Mouse (Mus musculus) adrenal gland, postnatal 25 days (tissue): Measurements from ENCODE around the gene Gsta3. TPM values are rescaled to one million over a fixed set of nuclear protein-coding genes. Genes with fewer than 3 reads are reported as not detected.
A peak's percentile ranks its signal among the peaks of the same experiment; 100 is the strongest.
"Not testable (repeated sequence)": the region's sequence is repeated elsewhere in the genome, so short reads cannot be mapped to it uniquely, and the experiment has no call there.

Source experiments
- DNase-seq: peaks from one replicate; pipeline ENCODE4 v3.0.0; 2021; ENCODE audit warnings: mixed read lengths
- total RNA-seq: library from RNA; stranded (reverse); gene quantifications from 2 replicates; pipeline ENCODE4 v1.2.3, GENCODE M21; 2021

Gene Gsta3
- total RNA-seq, 1 experiment from 2014 or later: 76.6 TPM

GRCm38 (mm10) chr1:21253303-21253650 lies 12.9 kb downstream of the Gsta3 start:
- no peak for DNase-seq

GRCm38 (mm10) chr1:21253856-21254255 lies 13.5 kb downstream of the Gsta3 start:
- no peak for DNase-seq

DNA sequence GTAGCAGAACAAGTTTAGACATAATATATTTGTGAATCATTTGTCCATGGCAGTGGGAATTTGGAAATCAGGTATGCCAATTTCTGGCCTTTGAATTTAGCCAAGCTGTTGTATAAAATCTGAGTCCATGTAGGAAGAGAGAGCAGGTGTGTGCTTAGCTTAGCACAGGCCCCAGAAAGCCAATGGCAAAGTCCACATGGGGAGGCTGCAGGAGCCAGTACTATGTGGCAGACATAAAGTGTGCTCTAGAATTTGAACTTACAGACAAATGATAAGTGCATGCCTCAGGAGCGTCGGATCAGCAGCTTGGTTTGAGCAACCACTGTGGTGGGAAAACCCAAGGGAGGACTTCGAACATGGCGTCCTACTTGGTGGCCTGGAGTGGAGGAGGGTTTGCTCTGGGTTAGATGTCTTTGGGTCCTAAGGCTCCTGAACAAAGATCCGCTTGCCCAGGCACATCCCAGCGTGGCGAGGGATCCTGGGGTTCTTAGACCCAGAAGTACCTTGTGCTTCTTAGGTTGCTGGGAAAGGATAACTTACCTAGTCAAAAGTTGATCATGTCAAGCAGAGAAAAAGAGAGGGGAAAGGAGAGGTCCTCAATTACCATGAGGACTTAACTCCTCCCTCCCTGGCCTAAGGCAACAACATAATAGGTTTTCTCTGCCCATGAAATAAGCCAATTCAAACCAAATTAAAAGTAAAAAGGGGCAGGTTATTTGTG lies 15.4 kb downstream of the Gsta3 start:
- DNase-seq: no peak

DNA sequence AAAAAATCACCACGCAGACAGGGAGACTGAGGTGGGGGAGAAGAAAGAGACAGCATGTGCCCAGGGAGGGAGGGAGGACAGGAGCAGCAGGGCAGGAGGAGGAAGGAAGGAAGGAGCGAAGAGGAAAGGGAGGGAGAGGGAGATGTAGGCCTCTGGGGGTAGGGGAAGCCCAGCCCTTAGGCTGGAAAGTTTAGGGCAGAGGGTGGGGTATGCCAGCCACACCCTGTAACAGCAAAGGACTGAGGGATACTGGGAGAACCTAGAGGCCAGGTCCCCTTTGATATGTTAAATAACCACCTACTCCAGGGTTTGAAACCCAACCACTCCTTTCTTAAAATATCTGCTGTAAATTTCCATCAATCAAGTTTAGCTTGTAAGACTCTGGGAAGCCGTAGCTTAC lies 16.0 kb downstream of the Gsta3 start:
- DNase-seq: no peak

GRCm38 (mm10) chr1:21256871-21257270 lies 16.5 kb downstream of the Gsta3 start:
- no peak for DNase-seq

GRCm38 (mm10) chr1:21259981-21260380 lies 19.6 kb downstream of the Gsta3 start:
- DNase-seq: not testable (repeated sequence)

DNA sequence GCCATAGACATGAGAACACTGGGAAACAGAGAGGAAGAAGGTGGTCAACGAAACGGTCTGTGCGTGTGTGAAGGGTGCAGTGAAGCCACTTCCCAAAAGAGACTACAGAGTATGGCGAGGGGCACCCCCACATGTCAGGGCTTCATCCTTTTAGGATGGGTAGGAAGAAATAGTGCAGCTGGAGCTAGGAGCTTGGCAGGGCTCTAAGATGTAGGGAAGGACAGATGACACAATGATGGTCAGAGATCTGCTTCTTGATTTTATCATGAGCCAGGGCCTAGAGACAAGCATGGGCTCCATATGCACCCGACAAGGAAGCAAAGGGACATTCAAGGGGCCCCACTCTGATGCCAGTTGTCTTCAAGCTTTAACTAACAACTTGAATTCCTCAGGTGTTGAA lies 22.0 kb downstream of the Gsta3 start:
- DNase-seq: no peak

DNA sequence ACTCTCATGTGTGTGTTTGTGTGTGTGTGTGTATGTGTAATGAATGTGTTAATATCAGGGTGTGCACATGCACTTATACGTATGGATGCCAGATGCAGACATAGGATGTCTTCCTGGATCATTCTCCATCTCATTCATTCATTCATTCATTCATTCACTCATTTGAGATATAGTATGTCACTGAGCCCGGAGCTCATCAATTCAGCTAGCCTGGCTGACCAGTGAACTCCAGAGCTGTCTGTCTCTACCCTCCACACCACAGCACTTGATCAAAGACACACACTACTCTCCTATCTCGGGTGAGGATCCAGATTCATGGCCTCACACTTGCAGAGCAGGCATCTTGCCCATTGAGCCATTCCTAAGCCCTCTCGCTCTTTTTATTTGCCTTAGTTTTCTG lies 23.6 kb downstream of the Gsta3 start:
- no peak for DNase-seq

DNA sequence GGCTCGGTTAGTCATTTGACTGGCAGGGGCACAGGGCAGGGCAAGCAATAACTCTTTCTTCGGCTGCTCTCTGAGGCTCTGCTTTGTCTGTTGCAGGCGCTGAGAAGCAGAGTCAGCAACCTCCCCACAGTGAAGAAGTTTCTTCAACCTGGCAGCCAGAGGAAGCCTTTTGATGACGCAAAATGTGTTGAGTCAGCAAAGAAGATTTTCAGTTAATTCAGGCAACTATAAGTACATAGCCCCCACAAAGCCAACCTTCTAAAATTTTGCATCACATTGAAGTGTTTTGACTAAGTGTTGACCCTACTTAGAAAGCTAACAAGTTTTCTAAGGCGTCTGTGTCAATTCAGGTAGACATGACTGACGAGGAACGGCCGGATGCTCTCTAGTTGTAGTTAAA lies 24.4 kb downstream of the Gsta3 start:
- no peak for DNase-seq

- DNase-seq: no peak
Observed at GRCm38 (mm10) chr1:21266766-21267165, 26.4 kb downstream of the Gsta3 start.

- not testable (repeated sequence) for DNase-seq
Observed at GRCm38 (mm10) chr1:21267466-21267865, 27.1 kb downstream of the Gsta3 start.

GRCm38 (mm10) chr1:21271343-21272055 lies 31.1 kb downstream of the Gsta3 start:
- peak; percentile 83 for DNase-seq

DNA sequence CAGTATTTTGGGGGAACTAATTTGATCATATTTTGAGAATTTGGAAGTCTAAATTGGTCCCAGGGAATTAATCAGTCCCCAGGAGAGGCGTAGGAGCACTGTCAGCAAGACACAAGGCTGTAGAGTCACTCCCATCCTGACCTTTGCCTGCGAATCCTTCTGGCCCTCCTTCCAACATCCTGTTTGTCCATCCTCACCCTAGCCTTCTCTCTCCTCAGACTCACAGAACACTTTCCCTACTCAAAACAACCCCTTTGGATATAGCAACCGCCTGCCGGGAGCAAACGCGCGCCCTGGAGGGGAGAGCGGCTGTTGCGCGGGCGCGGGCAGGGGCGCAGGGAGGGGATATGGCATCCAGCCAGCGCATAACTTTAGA lies 31.7 kb downstream of the Gsta3 start:
- DNase-seq: peak; percentile 19

DNA sequence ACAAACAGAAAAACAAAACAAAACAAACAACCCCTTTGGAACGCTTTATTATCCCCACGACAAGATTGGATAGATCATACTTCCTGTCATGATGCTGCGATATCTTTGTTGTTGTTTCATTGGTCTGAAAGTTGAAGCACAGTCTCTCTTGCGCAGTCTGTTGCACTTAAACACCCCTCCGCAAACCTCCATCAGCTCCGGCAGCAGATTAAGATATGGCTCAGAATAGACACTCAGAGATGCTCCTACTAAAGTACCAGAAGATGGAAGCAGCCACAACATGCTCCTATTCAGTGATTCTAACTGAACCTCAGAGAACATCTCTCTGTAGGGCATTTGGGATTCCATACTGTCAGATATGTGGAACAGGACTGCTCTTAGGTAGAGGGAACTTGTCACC lies 32.7 kb downstream of the Gsta3 start:
- no peak for DNase-seq

GRCm38 (mm10) chr1:21274437-21275040 lies 34.1 kb downstream of the Gsta3 start:
- DNase-seq: no peak

GRCm38 (mm10) chr1:21275366-21275765 lies 35.0 kb downstream of the Gsta3 start:
- not testable (repeated sequence) for DNase-seq

DNA sequence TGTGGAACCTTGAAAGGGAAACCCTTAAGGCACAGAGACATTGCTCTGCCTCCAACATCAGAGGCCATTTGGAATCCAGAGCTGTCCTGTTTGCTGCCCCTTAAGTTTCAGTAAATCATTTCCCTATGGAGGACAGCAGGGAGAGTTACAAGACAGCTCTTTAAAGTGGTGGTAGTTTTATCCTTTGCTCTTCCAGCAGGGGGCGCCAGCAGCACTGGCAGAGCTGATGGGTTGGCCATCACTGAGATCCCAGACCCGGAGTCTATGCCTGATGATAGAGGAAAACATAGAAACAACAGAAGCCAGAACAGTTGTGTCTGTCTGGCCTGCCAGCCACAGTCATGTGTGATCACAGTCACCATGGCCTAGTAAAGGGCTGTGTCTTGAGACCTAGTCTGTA lies 35.8 kb downstream of the Gsta3 start:
- not testable (repeated sequence) for DNase-seq

DNA sequence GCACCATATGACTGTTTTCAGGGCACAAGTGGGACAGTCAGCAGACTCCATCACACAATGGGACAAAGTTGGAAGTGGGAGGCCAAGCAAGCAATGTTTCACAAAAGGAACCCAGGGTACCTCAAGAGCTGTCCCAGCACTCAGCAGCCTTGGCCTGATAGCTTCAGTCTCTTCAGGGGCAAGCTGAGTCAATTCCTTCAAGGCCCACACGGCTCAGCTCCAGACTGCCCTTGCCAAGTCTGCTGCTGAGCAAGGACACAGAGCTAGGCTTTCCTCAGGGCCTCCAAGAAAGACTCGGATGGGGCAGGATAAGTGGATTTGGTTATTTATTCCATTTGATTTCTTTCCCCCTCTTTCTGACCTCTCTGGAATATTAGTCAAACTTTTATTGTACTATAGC lies 39.9 kb downstream of the Gsta3 start:
- no peak for DNase-seq

GRCm38 (mm10) chr1:21284644-21285043 lies 44.3 kb downstream of the Gsta3 start:
- DNase-seq: not testable (repeated sequence)

DNA sequence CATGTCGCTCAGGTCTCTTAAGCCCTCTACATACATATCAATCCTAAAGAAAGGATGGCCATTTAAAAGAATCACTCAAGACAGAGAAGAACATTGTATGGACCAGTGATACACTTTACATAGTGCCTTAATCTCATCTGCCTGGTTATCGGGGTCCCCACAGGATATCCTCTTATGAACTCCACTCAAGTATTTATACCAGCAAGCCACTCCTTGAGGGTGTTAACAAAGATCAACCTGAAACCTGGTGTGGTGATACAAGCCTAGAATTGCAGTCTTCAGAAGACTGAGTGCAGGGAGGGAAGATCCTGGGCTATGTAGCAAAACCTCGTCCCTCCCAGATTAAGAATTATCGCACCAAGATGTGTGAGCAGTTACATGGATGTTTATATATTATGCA lies 51.0 kb downstream of the Gsta3 start:
- DNase-seq: no peak

- DNase-seq: no peak
Observed at GRCm38 (mm10) chr1:21292590-21292989, 52.2 kb downstream of the Gsta3 start.

DNA sequence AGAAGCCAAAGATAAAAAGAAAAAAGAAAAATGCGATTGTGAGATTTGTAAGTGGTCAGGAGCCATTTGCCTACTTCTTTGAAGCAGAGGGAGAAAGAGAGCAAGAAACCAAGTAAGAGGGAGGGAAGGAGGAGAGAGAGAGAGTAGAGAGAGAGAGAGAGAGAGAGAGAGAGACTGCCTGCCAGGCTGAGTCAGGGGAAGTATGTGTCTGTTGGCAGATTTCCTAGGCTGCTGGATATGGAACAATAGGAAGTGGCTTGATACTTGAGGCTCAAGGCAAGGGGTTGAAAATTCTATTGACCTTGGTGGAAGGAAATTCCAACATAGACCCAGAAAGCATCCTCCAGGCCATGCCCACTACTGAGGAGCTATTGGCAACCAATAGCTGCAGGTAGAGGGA lies 55.8 kb downstream of the Gsta3 start:
- DNase-seq: no peak

- no peak for DNase-seq
Observed at GRCm38 (mm10) chr1:21298114-21298513, 57.7 kb downstream of the Gsta3 start.

DNA sequence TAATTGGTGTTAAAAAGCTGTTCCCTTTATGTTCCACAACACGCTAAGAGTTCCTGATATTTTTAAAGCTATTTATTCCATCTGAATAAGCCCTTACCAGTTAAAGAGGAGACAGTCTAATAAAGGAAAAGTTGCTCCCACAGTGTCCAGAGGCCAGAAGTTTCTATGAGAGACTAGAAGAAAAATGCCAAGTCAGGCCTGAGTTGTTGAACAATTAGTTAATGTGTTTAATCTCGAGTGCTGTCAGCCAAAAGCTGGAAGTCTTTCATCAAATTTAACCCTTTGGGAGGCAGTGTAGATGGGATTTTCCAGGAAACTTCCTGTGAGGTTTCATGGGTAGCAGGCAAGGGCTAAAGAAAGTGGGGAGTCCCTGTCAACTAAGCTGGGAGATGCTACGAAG lies 59.4 kb downstream of the Gsta3 start:
- no peak for DNase-seq
